ENCODE assay signal across 15 mouse cellular contexts in the genomic region with DNA sequence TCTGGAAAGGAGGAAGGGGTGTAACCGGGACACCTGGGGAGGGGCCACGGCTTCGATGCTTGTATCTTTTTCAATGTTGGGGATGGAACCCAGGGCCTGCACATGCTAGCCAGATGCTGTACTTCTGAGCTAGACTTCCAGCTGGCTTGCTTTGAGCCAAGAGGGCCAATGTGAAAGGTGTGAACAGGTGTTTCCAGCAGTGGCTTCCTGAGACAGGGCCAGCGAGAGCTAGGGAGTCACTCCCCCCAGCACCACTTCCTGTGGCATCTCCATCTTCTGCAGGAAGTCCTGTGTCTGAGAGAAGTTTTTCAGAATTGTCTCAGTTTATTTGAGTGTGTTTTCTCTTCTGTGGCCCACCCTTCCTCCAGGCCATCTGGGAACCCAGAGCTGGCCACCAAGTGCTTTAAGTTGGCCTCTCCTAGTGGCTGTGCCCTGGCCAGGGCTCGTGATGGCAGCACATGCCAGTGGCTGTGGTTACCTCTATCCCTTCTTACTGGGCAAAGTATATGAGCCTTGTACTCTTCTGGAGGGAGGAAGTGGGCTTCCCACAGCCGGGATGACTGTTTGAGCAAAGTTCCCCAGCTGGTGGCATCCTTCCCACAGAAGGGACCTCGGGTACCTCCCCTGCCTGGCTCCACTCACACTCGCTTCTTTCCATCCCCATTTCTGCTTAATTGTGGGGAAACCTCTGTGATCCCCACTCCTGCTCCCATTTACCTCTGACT. TPM values are rescaled to one million over a fixed set of nuclear protein-coding genes. Genes with fewer than 3 reads are reported as not detected.
DNase-seq lines count a peak whose midpoint lies in the region; ATAC-seq and TF ChIP-seq lines count a peak whose summit lies in the region.
"Had no signal": no experiment of that assay in that cellular context is flagged by ENCODE, and none has a peak within 500 bp of the region (broad histone marks: within the 10 kb centered on the region; RNA-seq: fewer than 3 reads in every experiment).

No protein-coding gene starts in this region.

- no peak for TF ChIP-seq POLR2A in myocyte (IDR thresholded peaks at IDR 0.05; ENCODE audit: insufficient read length, low read depth)

- WGBS in lung, embryonic 16.5 days, result 76% methylated on average over 8 of the region's 8 CpGs

- H3K79me2 ChIP-seq in myocyte (ENCODE audit: control insufficient read depth, insufficient read depth), result no peaks in the 10 kb centered on the region

- no peaks in the 10 kb centered on the region for H3K9me3 ChIP-seq in lung, embryonic 16.5 days (ENCODE audit: control insufficient read depth, low read length)
- H3K9me3 ChIP-seq: embryonic facial prominence, embryonic 12.5 days; megakaryocyte, embryonic 14.5 days; neural tube, embryonic 12.5 days had no signal

- H3K9ac ChIP-seq in lung, embryonic 16.5 days (ENCODE audit: low read length), result no peak overlapping the region
- H3K9ac ChIP-seq: embryonic facial prominence, embryonic 12.5 days; neural tube, embryonic 12.5 days had no signal

- H3K4me3 ChIP-seq in lung, embryonic 16.5 days (ENCODE audit: low read length), result no peak overlapping the region
- H3K4me3 ChIP-seq in myocyte, result no peak overlapping the region
- H3K4me3 ChIP-seq: embryonic facial prominence, embryonic 12.5 days; megakaryocyte, embryonic 14.5 days; neural tube, embryonic 12.5 days had no signal

- H3K36me3 ChIP-seq in lung, embryonic 16.5 days (ENCODE audit: control insufficient read depth, insufficient read depth, low read length), result no peaks in the 10 kb centered on the region
- peaks cover 8% of the 10 kb centered on the region for H3K36me3 ChIP-seq in myocyte (ENCODE audit: control insufficient read depth, insufficient read depth)

- peaks cover 28% of the 10 kb centered on the region for H3K4me1 ChIP-seq in lung, embryonic 16.5 days (replicated peaks; ENCODE audit: control insufficient read depth, insufficient read depth, low read length)
- H3K4me1 ChIP-seq: embryonic facial prominence, embryonic 12.5 days; neural tube, embryonic 12.5 days had no signal

- peak overlapping the region; percentile 32 for H3K27ac ChIP-seq in lung, embryonic 16.5 days (ENCODE audit: low read length)
- H3K27ac ChIP-seq: embryonic facial prominence, embryonic 12.5 days; kidney, postnatal 0 days; neural tube, embryonic 12.5 days had no signal

- H3K27me3 ChIP-seq in lung, embryonic 16.5 days (ENCODE audit: control insufficient read depth, insufficient read depth, low read depth, low read length), result no peaks in the 10 kb centered on the region
- H3K27me3 ChIP-seq in myocyte (ENCODE audit: control insufficient read depth, insufficient read depth, insufficient read length), result no peaks in the 10 kb centered on the region
- H3K27me3 ChIP-seq: embryonic facial prominence, embryonic 12.5 days; neural tube, embryonic 12.5 days had no signal

- H3ac ChIP-seq in myocyte (ENCODE audit: control insufficient read depth, insufficient read length), result no peak overlapping the region

- no peak overlapping the region for H3K4me2 ChIP-seq in lung, embryonic 16.5 days (ENCODE audit: low read depth, low read length)
- peak overlapping the region; percentile 12 for H3K4me2 ChIP-seq in myocyte (ENCODE audit: low read depth)
- H3K4me2 ChIP-seq: embryonic facial prominence, embryonic 12.5 days; neural tube, embryonic 12.5 days had no signal

- no peak for ATAC-seq in lung, embryonic 16.5 days (ENCODE audit: low read depth)

- peak; percentile 93 for DNase-seq in heart, adult 11 months
- no peak for DNase-seq in heart, postnatal 25 days (ENCODE audit: low spot score)
- DNase-seq in lung, postnatal 10 days, result no peak
- peak; percentile 73 for DNase-seq in thymus, postnatal 25 days
- no peak for DNase-seq in adrenal gland, postnatal 36 days
- no peak for DNase-seq in frontal cortex, postnatal 10 days (ENCODE audit: low spot score in 2 of 2)
- DNase-seq: adrenal gland, postnatal 14 days; cerebellum, adult 11-12 months; right cerebral cortex, postnatal 14 days had no signal

- intact Hi-C loops in heart, postnatal 25 days (cut with DNase I), result loop anchor here (5.0 kb wide), 1 partner anchor 110 kb away; no protein-coding TSS in a partner anchor

TF ChIP-seq in myocyte, 11 proteins besides CTCF, POLR2A, EP300 and RAD21:
- peak in 1 of 3 experiments; percentile 27 for TF ChIP-seq MYOD1 (IDR thresholded peaks at IDR 0.05; ENCODE audit: control insufficient read depth in 1 of 3, insufficient read length in 2 of 3, low read depth in 2 of 3)
- TF ChIP-seq TCF3 (IDR thresholded peaks at IDR 0.05; ENCODE audit: insufficient read length, low read depth), result no peak

RNA-seq across cellular contexts. Expression of a gene that starts 17.3 kb away (rescaled TPM):
- total RNA-seq in heart, postnatal 25 days (2021), result 10 to 100 TPM; 36.6 to 43.4 TPM
- polyA plus RNA-seq in lung, embryonic 16.5 days (2015; fragmentation: Nextera tagmentation; extraction: Ambion mirVana), result 91.1 and 92.7 TPM in 2 replicates
- polyA plus RNA-seq in myocyte (2012; fragmentation: generic; extraction: Trizol), result 66.7 TPM
- total RNA-seq in adrenal gland, postnatal 36 days (2021), result 10 to 100 TPM; 70.3 to 75.0 TPM

RNA-seq across cellular contexts. Expression of a gene that starts 30.4 kb away (rescaled TPM):
- total RNA-seq in heart, postnatal 25 days (2021), result 1 to 10 TPM; 7.8 to 8.8 TPM
- polyA plus RNA-seq in lung, embryonic 16.5 days (2015; fragmentation: Nextera tagmentation; extraction: Ambion mirVana), result 15.1 and 15.7 TPM in 2 replicates
- 9.7 TPM for polyA plus RNA-seq in myocyte (2012; fragmentation: generic; extraction: Trizol)
- total RNA-seq in adrenal gland, postnatal 36 days (2021), result 10 to 100 TPM; 13.7 to 15.4 TPM

RNA-seq across cellular contexts. Expression of a gene that starts 46.7 kb away (rescaled TPM):
- 100 to 1,000 TPM; 180 to 195 TPM for total RNA-seq in heart, postnatal 25 days (2021)
- polyA plus RNA-seq in lung, embryonic 16.5 days (2015; fragmentation: Nextera tagmentation; extraction: Ambion mirVana), result 150 and 170 TPM in 2 replicates
- polyA plus RNA-seq in myocyte (2012; fragmentation: generic; extraction: Trizol), result 54.8 TPM
- 100 to 1,000 TPM; 154 TPM for total RNA-seq in adrenal gland, postnatal 36 days (2021)

RNA-seq across cellular contexts. Expression of a gene that starts 57.1 kb away (rescaled TPM):
- total RNA-seq in heart, postnatal 25 days (2021), result 10 to 100 TPM; 26.9 to 28.5 TPM
- 75.3 and 80.2 TPM in 2 replicates for polyA plus RNA-seq in lung, embryonic 16.5 days (2015; fragmentation: Nextera tagmentation; extraction: Ambion mirVana)
- 52.2 TPM for polyA plus RNA-seq in myocyte (2012; fragmentation: generic; extraction: Trizol)
- 10 to 100 TPM; 48.5 to 51.9 TPM for total RNA-seq in adrenal gland, postnatal 36 days (2021)

Comparison
In these comparisons a context has a peak if more than half of its experiments do, and no peak if none do; other contexts are left out.
1. DNase-seq: peak in heart, adult 11 months (single experiment) and thymus, postnatal 25 days (single experiment); none in heart, postnatal 25 days (single experiment), lung, postnatal 10 days (single experiment), adrenal gland, postnatal 36 days (0 of 2) and frontal cortex, postnatal 10 days (0 of 2).